Mouse (Mus musculus) right cerebral cortex, postnatal 10 days (tissue): Measurements from ENCODE around the gene Fkrp.
A peak's percentile ranks its signal among the peaks of the same experiment; 100 is the strongest.

Experiments
- DNase-seq, 2 experiments: peaks; one replicate each; pipeline ENCODE4 v3.0.0; 2021; ENCODE audit warnings: low spot score in 2 of 2

Gene Fkrp

GRCm38 (mm10) chr7:16837916-16838803 is 21.6 kb upstream of the Fkrp start:
- DNase-seq = no peak

DNA sequence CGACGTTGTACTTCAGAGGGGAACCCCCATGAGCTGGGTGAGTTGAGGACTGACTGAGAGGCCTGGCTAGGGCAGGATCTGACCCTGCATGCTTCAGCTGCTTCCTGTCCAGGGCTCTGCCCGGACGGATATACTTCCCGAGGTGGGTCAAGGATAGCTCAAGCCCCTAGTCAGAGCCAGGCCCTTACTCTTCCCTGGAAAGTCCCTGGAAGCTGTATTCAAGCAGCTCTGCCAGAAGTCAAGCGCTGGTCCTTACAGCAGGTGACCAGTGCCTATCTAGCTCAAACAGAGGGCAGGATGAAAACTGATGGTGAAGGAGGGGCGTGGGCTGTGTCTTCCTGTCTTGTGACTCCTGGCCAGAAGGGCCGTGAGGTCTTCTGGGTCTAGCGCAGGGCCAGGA is 13.9 kb upstream of the Fkrp start:
- no peak for DNase-seq

- no peak for DNase-seq
Measured at GRCm38 (mm10) chr7:16827274-16827673, 10.7 kb upstream of the Fkrp start.

DNA sequence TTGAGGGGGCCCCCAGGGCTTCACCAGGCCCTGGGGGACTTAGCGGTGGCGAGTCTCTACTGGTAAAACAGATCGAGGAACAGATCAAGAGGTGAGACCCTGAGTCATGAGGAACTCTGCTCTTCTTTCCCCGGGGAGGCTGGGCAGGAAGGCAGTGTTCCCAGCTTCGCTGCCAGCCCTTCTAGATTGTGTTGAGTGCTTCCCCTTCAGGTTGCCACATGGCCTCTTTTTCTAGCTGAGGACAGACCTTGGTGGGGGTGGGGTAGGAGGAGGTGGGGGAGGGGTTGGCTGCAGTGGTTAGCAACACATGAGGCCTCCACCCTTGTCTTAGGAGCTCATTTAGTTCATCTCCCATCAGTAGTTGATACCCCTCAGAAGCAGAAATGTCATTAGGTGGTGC is 10.0 kb upstream of the Fkrp start:
- DNase-seq = no peak

DNA sequence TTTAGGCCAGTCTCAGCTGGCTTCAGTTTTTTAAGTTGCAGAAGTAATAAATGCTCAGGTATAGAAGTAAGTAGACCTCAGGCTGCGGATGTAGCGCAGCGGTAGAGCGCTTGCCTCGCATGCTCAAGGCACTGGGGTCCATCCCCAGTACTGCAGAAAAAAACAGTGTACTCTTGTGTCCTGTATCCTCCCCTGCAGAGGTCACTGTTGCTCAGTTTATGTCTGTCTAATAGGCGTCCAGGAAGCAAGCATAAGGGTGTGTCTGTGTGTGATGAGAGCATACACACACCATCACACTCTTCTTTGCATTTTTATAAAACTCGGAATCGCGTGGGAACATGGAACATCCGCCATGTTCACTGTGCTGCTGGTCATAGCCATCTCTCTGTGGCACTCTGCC is 9.3 kb upstream of the Fkrp start:
- peak in 1 of 2 experiments; percentile 29 for DNase-seq

DNA sequence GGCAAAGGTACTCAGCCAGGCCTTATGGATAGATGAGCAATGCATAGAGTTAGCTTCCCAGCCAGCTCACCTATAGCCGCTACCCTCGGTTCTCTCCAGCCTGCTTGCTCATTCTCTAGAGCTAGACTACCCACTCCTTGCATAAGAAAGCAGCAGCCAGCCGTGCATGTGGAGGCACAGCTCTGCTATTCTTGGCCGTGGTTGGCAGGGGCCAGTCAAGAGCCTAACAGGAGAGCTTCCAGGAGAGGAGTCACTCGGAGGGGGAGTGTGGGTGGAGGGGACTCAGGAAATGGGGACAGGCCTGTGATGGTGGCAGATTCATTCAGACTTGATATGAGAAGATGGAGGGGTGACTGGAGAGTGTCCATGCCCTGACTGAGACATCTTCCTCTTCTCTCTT is 7.2 kb upstream of the Fkrp start:
- DNase-seq = peak; percentile 78 to 85

GRCm38 (mm10) chr7:16821669-16822101 is 5.2 kb upstream of the Fkrp start:
- peak; percentile 83 to 87 for DNase-seq

DNA sequence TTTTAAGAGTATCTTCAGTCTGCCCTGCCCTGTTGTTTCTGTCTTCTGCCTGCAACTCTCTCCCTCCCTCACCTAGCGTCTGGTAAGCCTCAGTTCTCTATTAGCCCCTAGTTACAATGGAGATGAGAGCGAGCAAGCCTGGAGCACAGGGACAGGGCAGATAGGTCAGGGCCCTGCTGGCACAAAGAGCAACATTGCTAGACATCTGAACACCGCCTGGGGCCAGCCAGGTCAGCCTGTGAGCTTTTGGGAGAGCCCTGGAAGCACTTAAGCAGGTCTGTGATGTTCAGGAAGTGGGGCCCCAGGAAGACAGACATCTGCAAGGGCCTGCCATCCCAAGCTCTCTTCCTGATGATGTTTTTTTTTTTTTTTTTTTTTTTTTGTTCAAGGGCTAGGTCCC is 4.6 kb upstream of the Fkrp start:
- DNase-seq = peak in 1 of 2 experiments; percentile 46

DNA sequence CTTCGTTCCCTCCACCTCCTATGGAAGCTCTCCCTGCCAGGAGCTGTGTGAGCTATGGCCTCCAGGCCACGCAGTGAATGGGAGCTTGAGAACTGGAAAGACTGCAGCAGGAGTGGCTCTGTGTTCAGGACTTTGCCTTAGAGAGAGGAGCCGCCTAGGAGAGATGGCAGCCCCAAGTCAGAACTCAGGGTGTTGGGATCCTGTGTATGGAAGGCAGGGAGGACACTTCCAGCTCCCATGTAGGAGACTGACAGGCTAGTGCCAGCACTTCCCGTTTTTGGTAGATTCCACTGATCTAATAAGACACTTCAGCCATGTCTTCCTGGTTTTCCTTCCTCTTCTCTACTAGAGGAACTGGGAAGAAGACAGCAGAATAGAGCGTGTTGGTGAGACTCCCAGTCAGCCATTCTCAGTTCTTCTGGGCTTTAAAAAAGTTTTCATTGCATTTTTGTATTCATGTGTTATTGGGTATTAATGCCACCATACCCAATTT is 3.8 kb upstream of the Fkrp start:
- DNase-seq = no peak

DNA sequence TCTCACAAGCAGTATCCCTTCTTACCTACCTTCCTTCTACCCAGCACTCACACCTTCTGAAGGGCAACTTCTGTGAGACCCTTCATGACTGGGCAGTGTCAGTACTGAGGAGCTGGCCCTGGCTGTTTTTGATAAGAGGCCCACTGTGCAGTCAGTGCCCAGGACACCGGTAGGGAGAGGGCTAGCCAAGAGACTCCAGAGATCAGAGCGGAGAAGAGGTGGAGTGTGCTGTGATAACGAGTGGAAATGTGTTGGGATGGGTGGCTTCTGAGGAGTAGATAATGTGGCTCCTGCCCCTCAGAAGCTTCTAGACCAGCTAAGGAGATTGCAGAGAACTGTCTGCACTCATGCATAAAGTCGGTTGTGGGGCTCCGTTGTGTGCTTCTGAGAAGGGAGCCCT is 3.3 kb upstream of the Fkrp start:
- no peak for DNase-seq

DNA sequence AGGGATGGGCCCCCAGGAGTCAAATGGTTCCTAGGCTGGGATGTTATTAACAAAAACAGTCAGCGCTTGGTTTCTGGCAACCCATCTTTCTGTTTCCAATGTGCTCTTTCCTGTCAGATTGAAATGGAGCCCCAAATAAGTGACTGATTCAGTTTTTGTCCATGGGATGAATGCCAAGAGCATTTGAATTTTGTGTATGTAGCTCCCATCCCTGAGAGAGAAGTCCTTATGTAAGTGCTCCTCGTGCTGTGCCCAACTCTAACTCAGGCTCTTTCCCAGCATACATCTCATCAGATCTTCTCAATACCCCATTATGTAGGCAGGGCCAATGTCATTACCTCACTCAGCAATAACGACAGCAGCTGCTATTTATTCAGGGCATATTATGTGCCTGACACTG is 1.2 kb upstream of the Fkrp start:
- DNase-seq = no peak

GRCm38 (mm10) chr7:16816078-16816474 is 456 bp downstream of the Fkrp start:
- peak; percentile 89 to 92 for DNase-seq

GRCm38 (mm10) chr7:16815351-16815941 is 1.1 kb downstream of the Fkrp start, which contains the start of gene Strn4:
Gene Strn4, plus strand, starts transcription at chr7:16815889.
- DNase-seq = peak; percentile 71 to 85

GRCm38 (mm10) chr7:16812505-16812904 is 4.0 kb downstream of the Fkrp start:
- no peak for DNase-seq

GRCm38 (mm10) chr7:16811649-16812070 is 4.9 kb downstream of the Fkrp start:
- DNase-seq = no peak

DNA sequence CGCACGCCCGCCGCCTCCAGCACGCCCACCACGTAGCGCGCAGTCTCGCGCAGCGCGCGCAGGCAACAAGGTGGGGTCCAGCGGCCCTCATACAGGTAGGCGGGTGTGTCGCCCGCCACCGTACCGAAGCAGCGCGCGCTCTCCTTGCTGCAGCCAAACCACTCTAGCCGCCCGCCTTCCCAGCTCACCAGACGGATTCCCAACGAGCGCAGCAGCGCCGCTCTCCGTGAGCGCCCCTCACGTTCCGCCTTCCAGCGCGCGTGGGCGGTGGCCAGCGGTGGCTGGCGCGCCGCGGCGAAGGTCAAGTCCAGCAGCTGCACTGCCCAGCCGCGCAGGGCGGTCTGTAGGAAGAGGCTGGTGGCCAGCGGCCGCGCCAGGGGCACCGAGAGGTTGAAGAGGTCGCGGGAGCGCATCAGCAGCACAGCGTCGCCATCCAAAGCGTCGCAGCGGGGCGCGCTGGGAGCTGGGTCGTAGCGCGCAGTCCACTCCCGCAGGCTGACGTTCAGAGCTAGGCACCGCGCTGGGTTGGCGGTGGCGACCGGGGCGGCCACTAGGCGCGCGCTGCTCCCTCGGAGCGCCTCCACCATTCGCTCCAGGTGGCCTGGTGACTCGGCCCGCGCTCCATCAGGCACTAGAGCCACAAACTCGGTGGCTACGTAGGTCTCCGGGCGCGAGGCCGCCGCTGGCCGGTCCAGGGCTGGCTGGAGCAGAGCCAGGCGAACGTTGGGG is 5.4 kb downstream of the Fkrp start:
- DNase-seq = peak; percentile 74 to 76

DNA sequence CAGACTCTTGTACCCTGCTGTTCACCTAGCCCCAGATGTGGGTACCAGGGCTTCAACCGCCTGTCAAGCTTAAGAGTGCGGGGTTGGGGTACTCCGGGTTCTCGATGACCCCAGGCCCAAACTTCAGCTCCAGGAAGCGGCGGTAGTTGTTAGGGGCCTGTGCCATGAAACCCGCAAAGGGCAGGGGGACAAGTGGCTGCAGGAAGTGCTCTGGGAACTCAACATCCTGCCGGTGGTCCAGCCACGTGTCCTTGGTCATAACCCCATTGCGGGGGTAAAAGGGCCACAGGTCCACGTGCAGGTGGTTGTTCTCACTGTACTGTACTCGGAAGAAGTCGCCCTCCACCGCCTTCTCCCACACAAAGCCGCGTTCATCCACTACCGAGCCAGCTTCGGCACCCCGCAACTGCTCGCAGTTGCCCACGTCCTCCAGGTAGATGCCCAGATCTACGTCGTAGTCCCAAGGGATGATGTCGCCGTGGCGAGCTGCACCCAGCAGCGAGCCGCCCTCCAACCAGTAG is 6.1 kb downstream of the Fkrp start:
- DNase-seq = no peak

DNA sequence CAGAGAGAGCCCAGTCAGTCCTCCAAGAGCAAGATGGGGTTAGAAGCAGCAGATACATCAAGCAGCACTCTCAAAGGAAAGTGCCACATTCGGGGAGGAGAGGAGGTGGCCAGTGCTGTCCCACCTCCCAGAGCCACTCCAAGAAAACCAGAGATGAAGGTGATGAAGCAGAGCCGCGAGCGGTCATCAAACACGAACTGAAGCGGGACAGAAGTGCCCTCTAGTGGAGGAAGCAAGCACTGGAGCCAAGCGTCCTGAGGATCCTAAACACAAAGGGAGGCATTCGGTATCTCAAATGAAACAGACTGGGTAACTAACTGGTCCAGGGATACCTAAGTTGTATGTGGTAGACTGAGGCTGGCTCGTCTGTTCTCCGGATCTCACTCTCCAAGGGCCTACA is 6.8 kb downstream of the Fkrp start:
- DNase-seq = peak; percentile 79 to 82

- no peak for DNase-seq
Measured at GRCm38 (mm10) chr7:16808647-16809046, 7.9 kb downstream of the Fkrp start.

DNA sequence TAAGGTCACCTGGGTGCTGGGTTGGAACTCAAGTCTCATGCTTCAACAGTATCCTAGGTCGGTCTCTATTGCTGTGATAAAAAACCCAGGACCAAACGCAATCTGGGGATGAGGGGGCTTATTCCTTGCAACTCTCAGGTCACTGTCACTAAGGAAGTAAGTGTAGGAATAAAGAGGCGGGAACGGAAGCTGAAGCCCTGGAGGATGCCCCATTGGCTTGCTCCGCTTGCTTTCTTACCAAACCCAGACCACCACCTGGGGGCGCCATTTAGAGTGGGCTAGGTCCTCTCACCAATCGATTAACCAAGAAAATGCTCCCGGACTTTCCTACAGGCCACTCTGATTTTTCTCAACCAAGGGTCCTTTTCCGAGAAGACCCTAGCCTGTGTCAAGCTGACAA is 8.6 kb downstream of the Fkrp start:
- no peak for DNase-seq

- DNase-seq = no peak
Measured at GRCm38 (mm10) chr7:16804409-16805028, 12.0 kb downstream of the Fkrp start.

GRCm38 (mm10) chr7:16794886-16795285 is 21.6 kb downstream of the Fkrp start:
- no peak for DNase-seq
